8 mouse cellular contexts compared by ENCODE assay signal in genomic region chr1:88275078-88275680, GRCm38 (mm10). TPM values are rescaled to one million over a fixed set of nuclear protein-coding genes. Genes with fewer than 3 reads are reported as not detected.
DNase-seq lines count a peak whose midpoint lies in the region; ATAC-seq and TF ChIP-seq lines count a peak whose summit lies in the region.
"Had no signal": no experiment of that assay in that cellular context is flagged by ENCODE, and none has a peak within 500 bp of the region (broad histone marks: within the 10 kb centered on the region; RNA-seq: fewer than 3 reads in every experiment).

No protein-coding gene starts in this region.

- peak overlapping the region; percentile 1 for H3K9ac ChIP-seq in hindbrain, embryonic 13.5 days
- no peak overlapping the region for H3K9ac ChIP-seq in hindbrain, embryonic 12.5 days
- H3K9ac ChIP-seq in neural tube, embryonic 13.5 days: peak overlapping the region; percentile 70
- H3K9ac ChIP-seq in neural tube, embryonic 15.5 days (replicated peaks): no peak overlapping the region
- peak overlapping the region; percentile 78 for H3K9ac ChIP-seq in limb, embryonic 13.5 days
- H3K9ac ChIP-seq in stomach, postnatal 0 days (ENCODE audit: low read length): peak overlapping the region; percentile 81

- H3K4me3 ChIP-seq in hindbrain, embryonic 13.5 days: no peak overlapping the region
- no peak overlapping the region for H3K4me3 ChIP-seq in hindbrain, embryonic 12.5 days
- no peak overlapping the region for H3K4me3 ChIP-seq in neural tube, embryonic 13.5 days
- H3K4me3 ChIP-seq in neural tube, embryonic 15.5 days (replicated peaks): no peak overlapping the region
- no peak overlapping the region for H3K4me3 ChIP-seq in limb, embryonic 13.5 days
- H3K4me3 ChIP-seq in stomach, postnatal 0 days (ENCODE audit: low read depth, low read length): no peak overlapping the region

- H3K9me3 ChIP-seq in hindbrain, embryonic 13.5 days: no peaks in the 10 kb centered on the region
- H3K9me3 ChIP-seq in hindbrain, embryonic 12.5 days (replicated peaks): no peaks in the 10 kb centered on the region
- H3K9me3 ChIP-seq in neural tube, embryonic 13.5 days: no peaks in the 10 kb centered on the region
- H3K9me3 ChIP-seq in neural tube, embryonic 15.5 days (replicated peaks): no peaks in the 10 kb centered on the region
- H3K9me3 ChIP-seq in limb, embryonic 13.5 days: no peaks in the 10 kb centered on the region
- no peaks in the 10 kb centered on the region for H3K9me3 ChIP-seq in stomach, postnatal 0 days (ENCODE audit: control insufficient read depth, low read length)

- peaks cover 35% of the 10 kb centered on the region for H3K36me3 ChIP-seq in hindbrain, embryonic 13.5 days
- peaks cover 34% of the 10 kb centered on the region for H3K36me3 ChIP-seq in hindbrain, embryonic 12.5 days
- peaks cover 43% of the 10 kb centered on the region for H3K36me3 ChIP-seq in neural tube, embryonic 13.5 days
- H3K36me3 ChIP-seq in neural tube, embryonic 15.5 days: peaks cover 29% of the 10 kb centered on the region
- H3K36me3 ChIP-seq in limb, embryonic 13.5 days: peaks cover 48% of the 10 kb centered on the region
- H3K36me3 ChIP-seq in stomach, postnatal 0 days (ENCODE audit: control insufficient read depth, insufficient read depth, low read length): peaks cover 35% of the 10 kb centered on the region

- no peaks in the 10 kb centered on the region for H3K27me3 ChIP-seq in hindbrain, embryonic 13.5 days
- H3K27me3 ChIP-seq in hindbrain, embryonic 12.5 days: no peaks in the 10 kb centered on the region
- no peaks in the 10 kb centered on the region for H3K27me3 ChIP-seq in neural tube, embryonic 13.5 days
- H3K27me3 ChIP-seq in neural tube, embryonic 15.5 days (replicated peaks): 0 out of 2 replicates have a peak, but pooled peaks cover 4% of the 10 kb centered on the region
- no peaks in the 10 kb centered on the region for H3K27me3 ChIP-seq in limb, embryonic 13.5 days
- no peaks in the 10 kb centered on the region for H3K27me3 ChIP-seq in stomach, postnatal 0 days (ENCODE audit: control insufficient read depth, insufficient read depth, low read length)

- peak; percentile 2; the same call in 1 of the 2 replicates for TF ChIP-seq CTCF in stomach, postnatal 0 days (IDR thresholded peaks at IDR 0.05; ENCODE audit: low read depth)

- DNase-seq in stomach, postnatal 0 days (ENCODE audit: low spot score): no peak
- no peak for DNase-seq in right cerebral cortex, postnatal 14 days

- no peak overlapping the region for H3K4me2 ChIP-seq in hindbrain, embryonic 13.5 days
- H3K4me2 ChIP-seq in hindbrain, embryonic 12.5 days (replicated peaks): no peak overlapping the region; the same call in 1 of the 2 replicates
- no peak overlapping the region; the same call in 1 of the 2 replicates for H3K4me2 ChIP-seq in neural tube, embryonic 13.5 days
- no peak overlapping the region for H3K4me2 ChIP-seq in neural tube, embryonic 15.5 days
- peak overlapping the region; percentile 59 for H3K4me2 ChIP-seq in limb, embryonic 13.5 days (replicated peaks)
- H3K4me2 ChIP-seq in stomach, postnatal 0 days (replicated peaks; ENCODE audit: low read depth): no peak overlapping the region; the same call in 1 of the 2 replicates

- no peak overlapping the region for H3K27ac ChIP-seq in hindbrain, embryonic 13.5 days
- H3K27ac ChIP-seq in hindbrain, embryonic 12.5 days: no peak overlapping the region
- no peak overlapping the region for H3K27ac ChIP-seq in neural tube, embryonic 13.5 days (replicated peaks)
- no peak overlapping the region for H3K27ac ChIP-seq in neural tube, embryonic 15.5 days (replicated peaks)
- no peak overlapping the region for H3K27ac ChIP-seq in limb, embryonic 13.5 days
- no peak overlapping the region for H3K27ac ChIP-seq in stomach, postnatal 0 days (replicated peaks)

- peaks cover 30% of the 10 kb centered on the region for H3K4me1 ChIP-seq in hindbrain, embryonic 13.5 days (replicated peaks)
- peaks cover 19% of the 10 kb centered on the region for H3K4me1 ChIP-seq in hindbrain, embryonic 12.5 days
- H3K4me1 ChIP-seq in neural tube, embryonic 13.5 days (replicated peaks): peaks cover 33% of the 10 kb centered on the region
- peaks cover 28% of the 10 kb centered on the region for H3K4me1 ChIP-seq in neural tube, embryonic 15.5 days
- H3K4me1 ChIP-seq in limb, embryonic 13.5 days: peaks cover 25% of the 10 kb centered on the region
- peaks cover 12% of the 10 kb centered on the region for H3K4me1 ChIP-seq in stomach, postnatal 0 days (replicated peaks; ENCODE audit: control insufficient read depth, insufficient read depth)

- TF ChIP-seq EP300 in stomach, postnatal 0 days (optimal IDR thresholded peaks at IDR 0.05): no peak

- no peak for ATAC-seq in hindbrain, embryonic 13.5 days (ENCODE audit: low FRiP score)
- ATAC-seq in hindbrain, embryonic 12.5 days (ENCODE audit: low FRiP score): no peak
- ATAC-seq in neural tube, embryonic 13.5 days (ENCODE audit: low read depth): no peak
- no peak for ATAC-seq in neural tube, embryonic 15.5 days (ENCODE audit: low FRiP score)
- ATAC-seq in limb, embryonic 13.5 days (ENCODE audit: low FRiP score, low read depth): no peak
- ATAC-seq in stomach, postnatal 0 days (ENCODE audit: low FRiP score, low TSS enrichment): no peak

- 71% methylated on average over 13 of the region's 13 CpGs for WGBS in hindbrain, embryonic 13.5 days
- WGBS in hindbrain, embryonic 12.5 days: 70% methylated on average over 13 of the region's 13 CpGs
- 72% methylated on average over 13 of the region's 13 CpGs for WGBS in neural tube, embryonic 13.5 days
- WGBS in neural tube, embryonic 15.5 days: 70% methylated on average over 13 of the region's 13 CpGs
- 69% methylated on average over 13 of the region's 13 CpGs for WGBS in limb, embryonic 13.5 days
- WGBS in stomach, postnatal 0 days: 68% methylated on average over 13 of the region's 13 CpGs

RNA-seq across cellular contexts. Expression of gene Hjurp, which starts 2.3 kb away (rescaled TPM):
- polyA plus RNA-seq in hindbrain, embryonic 13.5 days (2015; fragmentation: Nextera tagmentation; extraction: Ambion mirVana): 82.0 and 82.8 TPM in 2 replicates
- polyA plus RNA-seq in hindbrain, embryonic 12.5 days (2016; fragmentation: Nextera tagmentation; extraction: Ambion mirVana): 167 and 169 TPM in 2 replicates
- polyA plus RNA-seq in neural tube, embryonic 13.5 days (2015; fragmentation: Nextera tagmentation; extraction: Ambion mirVana): 69.9 and 74.0 TPM in 2 replicates
- 63.6 and 84.0 TPM in 2 replicates for polyA plus RNA-seq in neural tube, embryonic 15.5 days (2015; fragmentation: Nextera tagmentation; extraction: Ambion mirVana)
- polyA plus RNA-seq in limb, embryonic 13.5 days (2015; fragmentation: Nextera tagmentation; extraction: Ambion mirVana): 190 and 205 TPM in 2 replicates
- polyA plus RNA-seq in stomach, postnatal 0 days (2015; fragmentation: Nextera tagmentation; extraction: Ambion mirVana): 30.0 and 34.1 TPM in 2 replicates

RNA-seq across cellular contexts. Expression of gene Trpm8, which starts 2.3 kb away (rescaled TPM):
- 0.04 TPM in 1 of 2 replicates, not detected in the other for polyA plus RNA-seq in hindbrain, embryonic 13.5 days (2015; fragmentation: Nextera tagmentation; extraction: Ambion mirVana)
- polyA plus RNA-seq in hindbrain, embryonic 12.5 days (2016; fragmentation: Nextera tagmentation; extraction: Ambion mirVana): not detected in 2 replicates
- 0.07 TPM in 1 of 2 replicates, not detected in the other for polyA plus RNA-seq in neural tube, embryonic 13.5 days (2015; fragmentation: Nextera tagmentation; extraction: Ambion mirVana)
- polyA plus RNA-seq in neural tube, embryonic 15.5 days (2015; fragmentation: Nextera tagmentation; extraction: Ambion mirVana): 0.11 and 0.14 TPM in 2 replicates
- not detected in 2 replicates for polyA plus RNA-seq in limb, embryonic 13.5 days (2015; fragmentation: Nextera tagmentation; extraction: Ambion mirVana)
- 0.02 and 0.06 TPM in 2 replicates for polyA plus RNA-seq in stomach, postnatal 0 days (2015; fragmentation: Nextera tagmentation; extraction: Ambion mirVana)
- polyA plus RNA-seq: small intestine, adult 2 months had no signal

RNA-seq across cellular contexts. Expression of gene Mroh2a, which starts 48.4 kb away (rescaled TPM):
- 0.66 and 0.79 TPM in 2 replicates for polyA plus RNA-seq in hindbrain, embryonic 13.5 days (2015; fragmentation: Nextera tagmentation; extraction: Ambion mirVana)
- polyA plus RNA-seq in hindbrain, embryonic 12.5 days (2016; fragmentation: Nextera tagmentation; extraction: Ambion mirVana): 1.0 and 1.3 TPM in 2 replicates
- polyA plus RNA-seq in neural tube, embryonic 13.5 days (2015; fragmentation: Nextera tagmentation; extraction: Ambion mirVana): 0.58 and 0.68 TPM in 2 replicates
- polyA plus RNA-seq in neural tube, embryonic 15.5 days (2015; fragmentation: Nextera tagmentation; extraction: Ambion mirVana): 0.41 and 0.69 TPM in 2 replicates
- 1.0 and 1.3 TPM in 2 replicates for polyA plus RNA-seq in limb, embryonic 13.5 days (2015; fragmentation: Nextera tagmentation; extraction: Ambion mirVana)
- 0.54 and 0.84 TPM in 2 replicates for polyA plus RNA-seq in stomach, postnatal 0 days (2015; fragmentation: Nextera tagmentation; extraction: Ambion mirVana)

Comparison
In these comparisons a context has a peak if more than half of its experiments do, and no peak if none do; other contexts are left out.
1. H3K9ac ChIP-seq: peak in hindbrain, embryonic 13.5 days (single experiment), neural tube, embryonic 13.5 days (single experiment), limb, embryonic 13.5 days (single experiment) and stomach, postnatal 0 days (single experiment); none in hindbrain, embryonic 12.5 days (single experiment) and neural tube, embryonic 15.5 days (single experiment).